Mouse (Mus musculus): ENCODE results near the gene Zfp866. TPM values are rescaled to one million over a fixed set of nuclear protein-coding genes. Genes with fewer than 3 reads are reported as not detected.

Gene Zfp866
- total RNA-seq, 1 experiment, result 19.1 TPM

GRCm38 (mm10) chr8:69814881-69815280 is 23.9 kb upstream of the Zfp866 start:
- Histone ChIP-seq H3K9ac (ENCODE audit: insufficient read depth, low read depth, low read length, poor library complexity, severe bottlenecking) (no peak overlapping the region), H3K4me3 (ENCODE audit: insufficient read depth in 1 of 2, low read depth in 1 of 2, low read length in 2 of 2, poor library complexity in 1 of 2, severe bottlenecking in 1 of 2) (no peak overlapping the region), H3K4me1 (ENCODE audit: control insufficient read depth in 2 of 2, insufficient read depth in 2 of 2, low read length in 2 of 2, poor library complexity in 1 of 2) (peaks cover 2 to 7% of the 10 kb centered on the region in 2 experiments; a peak in 1 of 4 replicates), H3K9me3 (ENCODE audit: control insufficient read depth, insufficient read depth, low read depth, low read length) (no peaks in the 10 kb centered on the region), H3K36me3 (ENCODE audit: control insufficient read depth, insufficient read depth, low read length, poor library complexity, severe bottlenecking) (no peaks in the 10 kb centered on the region), H3K27ac (ENCODE audit: insufficient read depth, low read depth, low read length, poor library complexity, severe bottlenecking) (no peak overlapping the region)
- no peak for DNase-seq (ENCODE audit: low read depth, low spot score)
- in situ Hi-C loops (cut with MboI; ENCODE audit: low sequenced_read_pairs in 2 of 2, unreplicated experiment in 2 of 2), result no loop called here
- TF ChIP-seq MAFK (IDR thresholded peaks at IDR 0.05; ENCODE audit: insufficient read depth, low read depth, low read length) (no peak), HCFC1 (IDR thresholded peaks at IDR 0.05; ENCODE audit: borderline replicate concordance, insufficient read depth, low read length) (no peak), ZNF384 (IDR thresholded peaks at IDR 0.05; ENCODE audit: low read depth, low read length) (no peak), ZC3H11A (IDR thresholded peaks at IDR 0.05; ENCODE audit: borderline replicate concordance, low read depth, low read length) (no peak), CHD2 (IDR thresholded peaks at IDR 0.05; ENCODE audit: low read depth, low read length) (no peak)

- Histone ChIP-seq H3K9me3 (ENCODE audit: control insufficient read depth, insufficient read depth, low read depth, low read length) (no peaks in the 10 kb centered on the region), H3K27ac (ENCODE audit: insufficient read depth, low read depth, low read length, poor library complexity, severe bottlenecking) (no peak overlapping the region), H3K36me3 (ENCODE audit: control insufficient read depth, insufficient read depth, low read length, poor library complexity, severe bottlenecking) (peaks cover 30% of the 10 kb centered on the region), H3K9ac (ENCODE audit: insufficient read depth, low read depth, low read length, poor library complexity, severe bottlenecking) (no peak overlapping the region), H3K4me1 (ENCODE audit: control insufficient read depth in 2 of 2, insufficient read depth in 2 of 2, low read length in 2 of 2, poor library complexity in 1 of 2) (peaks cover 5% of the 10 kb centered on the region in 2 experiments; a peak in 2 of 4 replicates), H3K4me3 (ENCODE audit: insufficient read depth in 1 of 2, low read depth in 1 of 2, low read length in 2 of 2, poor library complexity in 1 of 2, severe bottlenecking in 1 of 2) (no peak overlapping the region)
- TF ChIP-seq ZC3H11A (IDR thresholded peaks at IDR 0.05; ENCODE audit: borderline replicate concordance, low read depth, low read length) (no peak), CHD2 (IDR thresholded peaks at IDR 0.05; ENCODE audit: low read depth, low read length) (no peak), HCFC1 (IDR thresholded peaks at IDR 0.05; ENCODE audit: borderline replicate concordance, insufficient read depth, low read length) (no peak), MAFK (IDR thresholded peaks at IDR 0.05; ENCODE audit: insufficient read depth, low read depth, low read length) (no peak), ZNF384 (IDR thresholded peaks at IDR 0.05; ENCODE audit: low read depth, low read length) (no peak)
- no peak for DNase-seq (ENCODE audit: low read depth, low spot score)
- in situ Hi-C loops (cut with MboI; ENCODE audit: low sequenced_read_pairs in 2 of 2, unreplicated experiment in 2 of 2), result no loop called here
Observed at GRCm38 (mm10) chr8:69809820-69810219, 18.8 kb upstream of the Zfp866 start.

GRCm38 (mm10) chr8:69808864-69809403 is 18.0 kb upstream of the Zfp866 start:
- Histone ChIP-seq H3K4me3 (ENCODE audit: insufficient read depth in 1 of 2, low read depth in 1 of 2, low read length in 2 of 2, poor library complexity in 1 of 2, severe bottlenecking in 1 of 2) (peak overlapping the region; percentile 67), H3K27ac (ENCODE audit: insufficient read depth, low read depth, low read length, poor library complexity, severe bottlenecking) (no peak overlapping the region), H3K9ac (ENCODE audit: insufficient read depth, low read depth, low read length, poor library complexity, severe bottlenecking) (peak overlapping the region; percentile 71), H3K36me3 (ENCODE audit: control insufficient read depth, insufficient read depth, low read length, poor library complexity, severe bottlenecking) (peaks cover 34% of the 10 kb centered on the region), H3K9me3 (ENCODE audit: control insufficient read depth, insufficient read depth, low read depth, low read length) (no peaks in the 10 kb centered on the region), H3K4me1 (ENCODE audit: control insufficient read depth in 2 of 2, insufficient read depth in 2 of 2, low read length in 2 of 2, poor library complexity in 1 of 2) (peaks cover 4 to 5% of the 10 kb centered on the region in 2 experiments; a peak in 2 of 4 replicates)
- no peak for TF ChIP-seq ZNF384 (IDR thresholded peaks at IDR 0.05; ENCODE audit: low read depth, low read length)
- TF ChIP-seq ZC3H11A (IDR thresholded peaks at IDR 0.05; ENCODE audit: borderline replicate concordance, low read depth, low read length), result no peak
- no peak for TF ChIP-seq HCFC1 (IDR thresholded peaks at IDR 0.05; ENCODE audit: borderline replicate concordance, insufficient read depth, low read length)
- TF ChIP-seq MAFK (IDR thresholded peaks at IDR 0.05; ENCODE audit: insufficient read depth, low read depth, low read length), result no peak
- TF ChIP-seq CHD2 (IDR thresholded peaks at IDR 0.05; ENCODE audit: low read depth, low read length), result no peak
- in situ Hi-C loops (cut with MboI; ENCODE audit: low sequenced_read_pairs in 2 of 2, unreplicated experiment in 2 of 2), result no loop called here
- no peak for DNase-seq (ENCODE audit: low read depth, low spot score)

GRCm38 (mm10) chr8:69808094-69808863 is 17.3 kb upstream of the Zfp866 start, which contains the start of gene Gmip:
TSS of gene Gmip (plus strand) at chr8:69808679.
- Histone ChIP-seq H3K4me3 (ENCODE audit: insufficient read depth in 1 of 2, low read depth in 1 of 2, low read length in 2 of 2, poor library complexity in 1 of 2, severe bottlenecking in 1 of 2) (peak within 1 kb of the TSS; percentile 67), H3K27ac (ENCODE audit: insufficient read depth, low read depth, low read length, poor library complexity, severe bottlenecking) (no peak within 1 kb of the TSS), H3K4me1 (ENCODE audit: control insufficient read depth in 2 of 2, insufficient read depth in 2 of 2, low read length in 2 of 2, poor library complexity in 1 of 2) (peaks cover 0 to 3% of the 10 kb centered on the region in 2 experiments; a peak in 2 of 4 replicates), H3K9me3 (ENCODE audit: control insufficient read depth, insufficient read depth, low read depth, low read length) (no peaks in the 10 kb centered on the region), H3K9ac (ENCODE audit: insufficient read depth, low read depth, low read length, poor library complexity, severe bottlenecking) (peak within 1 kb of the TSS; percentile 71), H3K36me3 (ENCODE audit: control insufficient read depth, insufficient read depth, low read length, poor library complexity, severe bottlenecking) (peaks cover 40% of the 10 kb centered on the region)
- DNase-seq (ENCODE audit: low read depth, low spot score), result no peak
- in situ Hi-C loops (cut with MboI; ENCODE audit: low sequenced_read_pairs in 2 of 2, unreplicated experiment in 2 of 2), result no loop called here
- TF ChIP-seq HCFC1 (IDR thresholded peaks at IDR 0.05; ENCODE audit: borderline replicate concordance, insufficient read depth, low read length) (no peak), ZNF384 (IDR thresholded peaks at IDR 0.05; ENCODE audit: low read depth, low read length) (no peak), MAFK (IDR thresholded peaks at IDR 0.05; ENCODE audit: insufficient read depth, low read depth, low read length) (no peak), ZC3H11A (IDR thresholded peaks at IDR 0.05; ENCODE audit: borderline replicate concordance, low read depth, low read length) (no peak; the same call in 1 of the 2 replicates)

All from ES-E14 (cell line).